Mouse (Mus musculus): Measurements from ENCODE around the gene Ass1. TPM values are rescaled to one million over a fixed set of nuclear protein-coding genes. Genes with fewer than 3 reads are reported as not detected.

Ass1 gene
- polyA plus RNA-seq, 1 experiment from 2014 or later: 72.8 TPM

DNA sequence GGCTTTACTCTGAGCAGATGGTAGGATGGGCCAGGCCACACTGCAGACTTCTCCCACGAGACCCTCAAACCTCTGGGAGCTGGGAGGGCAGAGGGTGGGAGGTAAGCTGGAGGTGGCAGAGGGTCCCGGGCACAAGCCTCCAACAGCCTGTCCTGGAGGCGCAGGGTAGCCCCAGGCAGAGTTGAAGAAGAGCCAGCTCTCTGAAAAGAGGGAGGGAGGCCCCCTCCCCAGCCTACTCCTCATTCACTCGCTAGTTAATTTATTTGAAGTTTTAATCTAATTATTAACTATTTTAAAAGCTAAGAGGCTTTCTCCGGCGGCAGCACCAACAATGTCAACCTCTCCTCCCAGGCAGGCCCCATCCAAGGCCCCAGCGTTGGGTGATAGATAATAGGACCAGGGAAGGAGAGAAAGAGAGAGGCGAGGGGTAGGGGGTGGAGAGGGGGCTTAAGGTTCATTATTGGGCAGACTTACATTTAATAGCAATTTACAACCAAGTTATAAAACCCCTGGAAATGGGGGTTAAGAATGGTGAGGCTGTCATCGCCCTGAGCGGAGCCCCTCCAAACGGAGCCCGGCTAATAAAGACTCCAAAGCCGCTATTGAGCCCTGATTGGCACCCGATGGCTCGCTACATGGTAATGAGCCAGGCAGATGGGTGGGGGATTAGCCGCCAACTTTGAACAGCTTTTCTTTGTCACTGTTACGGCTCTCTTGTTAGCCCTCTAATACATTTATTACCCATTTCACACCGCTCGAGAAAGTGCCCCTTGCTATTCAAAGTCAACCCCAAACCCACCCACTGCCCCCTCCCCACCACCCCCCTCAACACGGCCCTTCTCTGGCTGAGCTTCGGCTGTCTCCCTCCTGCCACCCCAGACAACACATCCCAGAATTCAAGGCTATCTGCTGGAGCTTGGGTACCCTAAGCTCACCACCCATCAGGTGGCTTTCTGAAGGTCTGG is 29.6 kb downstream of the Ass1 start:
- no peak overlapping the region for H3K27ac ChIP-seq (ENCODE audit: low read depth)
- H3K4me1 ChIP-seq (replicated peaks; ENCODE audit: control insufficient read depth, insufficient read depth, low read length): no peaks in the 10 kb centered on the region
- 48% methylated on average over 21 of the region's 21 CpGs for WGBS
- no peaks in the 10 kb centered on the region for H3K36me3 ChIP-seq (ENCODE audit: control insufficient read depth, insufficient read depth, low read length)
- no peak overlapping the region for H3K4me2 ChIP-seq (ENCODE audit: low read length)
- no peak for DNase-seq (ENCODE audit: low spot score)
- no peak overlapping the region for H3K4me3 ChIP-seq (ENCODE audit: low read depth, low read length)
- H3K9ac ChIP-seq (ENCODE audit: low read length): no peak overlapping the region
- H3K27me3 ChIP-seq (replicated peaks; ENCODE audit: control insufficient read depth, insufficient read depth, low read length): 0 out of 2 replicates have a peak, but pooled peaks cover 2% of the 10 kb centered on the region
- no peaks in the 10 kb centered on the region for H3K9me3 ChIP-seq (ENCODE audit: control insufficient read depth, low read length)
- no peak for ATAC-seq (replicated peaks; ENCODE audit: low FRiP score, low TSS enrichment, low read depth)

DNA sequence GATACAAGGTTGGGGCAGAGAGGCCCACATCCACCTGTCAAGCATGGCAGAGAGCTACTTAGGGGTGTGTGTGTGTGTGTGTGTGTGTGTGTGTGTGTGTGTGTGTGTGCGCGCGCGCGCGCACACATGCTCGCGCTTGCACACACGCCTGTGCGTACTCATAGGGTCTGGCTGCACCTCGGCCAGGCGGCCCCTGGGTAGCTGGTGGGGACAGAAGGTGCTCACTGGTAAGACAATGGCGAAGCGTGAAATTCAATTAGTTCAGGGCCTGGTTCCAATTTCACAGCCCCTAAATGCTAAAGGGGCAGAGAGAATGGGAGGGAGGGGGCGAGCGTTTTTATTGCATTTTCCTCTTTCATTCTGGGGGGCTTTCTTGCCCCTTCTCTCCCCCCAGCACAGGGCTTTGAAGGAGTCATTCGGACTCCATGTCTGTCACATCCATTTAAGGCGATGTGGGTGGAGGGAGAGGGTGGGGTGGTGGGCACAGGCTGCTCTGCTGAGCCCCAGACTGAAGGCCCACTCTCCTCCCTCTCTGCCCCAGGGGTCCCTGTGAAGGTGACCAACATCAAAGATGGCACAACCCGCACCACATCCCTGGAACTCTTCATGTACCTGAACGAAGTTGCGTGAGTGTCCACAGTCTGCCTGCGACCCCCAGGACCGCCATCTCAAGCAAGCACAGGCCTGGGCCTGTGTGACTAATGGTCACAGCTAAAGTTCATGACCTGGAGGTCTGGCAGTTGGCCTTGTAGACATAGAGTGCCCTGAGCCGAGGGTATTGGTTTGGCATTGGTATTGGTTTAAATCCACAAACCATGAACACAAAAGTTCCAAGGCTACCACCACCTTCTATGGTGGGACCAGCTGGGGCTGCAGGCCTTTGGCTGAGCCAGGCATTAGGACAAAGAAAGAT is 30.5 kb downstream of the Ass1 start:
- Histone ChIP-seq H3K36me3 (ENCODE audit: control insufficient read depth, insufficient read depth, low read length) (no peaks in the 10 kb centered on the region), H3K27ac (ENCODE audit: low read depth) (no peak overlapping the region), H3K4me2 (ENCODE audit: low read length) (no peak overlapping the region), H3K9me3 (ENCODE audit: control insufficient read depth, low read length) (no peaks in the 10 kb centered on the region), H3K4me3 (ENCODE audit: low read depth, low read length) (no peak overlapping the region), H3K4me1 (replicated peaks; ENCODE audit: control insufficient read depth, insufficient read depth, low read length) (peaks cover 5% of the 10 kb centered on the region; the same call in 1 of the 2 replicates), H3K9ac (ENCODE audit: low read length) (no peak overlapping the region), H3K27me3 (replicated peaks; ENCODE audit: control insufficient read depth, insufficient read depth, low read length) (0 out of 2 replicates have a peak, but pooled peaks cover 2% of the 10 kb centered on the region)
- ATAC-seq (replicated peaks; ENCODE audit: low FRiP score, low TSS enrichment, low read depth) (no peak), DNase-seq (ENCODE audit: low spot score) (no peak)
- 83% methylated on average over 24 of the region's 24 CpGs for WGBS

DNA sequence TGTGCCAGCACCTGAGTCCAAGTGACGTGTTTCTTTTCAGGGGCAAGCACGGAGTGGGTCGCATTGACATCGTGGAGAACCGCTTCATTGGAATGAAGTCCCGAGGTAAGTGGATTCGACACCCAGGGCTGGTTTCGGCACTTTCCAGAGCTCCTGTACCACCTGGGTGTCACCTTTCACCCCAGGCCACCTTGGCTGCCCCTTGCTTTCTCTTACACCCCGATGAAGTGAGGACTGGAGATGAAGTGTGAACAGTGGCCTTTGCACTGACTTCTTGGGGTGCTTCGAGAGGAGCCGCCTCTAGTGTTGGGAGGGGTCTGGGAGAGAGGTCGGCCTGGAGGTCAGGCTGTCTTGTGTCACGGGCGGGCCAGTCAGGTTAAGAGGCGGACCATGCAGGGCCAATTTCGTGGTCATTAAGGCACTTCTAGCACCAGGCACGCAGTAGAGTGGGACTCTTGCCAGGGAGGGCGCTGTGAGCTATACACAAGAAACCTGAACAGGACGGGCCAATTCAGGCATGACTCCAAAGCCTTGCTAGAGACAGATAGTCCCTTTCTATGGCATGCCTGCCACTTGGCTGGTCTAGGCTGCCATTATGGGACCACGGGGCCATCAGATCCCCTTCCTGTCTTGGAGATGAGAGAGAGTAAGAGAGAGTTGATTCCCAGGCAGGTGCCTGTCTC is 31.6 kb downstream of the Ass1 start:
- Histone ChIP-seq H3K4me1 (replicated peaks; ENCODE audit: control insufficient read depth, insufficient read depth, low read length) (peaks cover 5% of the 10 kb centered on the region; the same call in 1 of the 2 replicates), H3K27ac (ENCODE audit: low read depth) (no peak overlapping the region), H3K4me2 (ENCODE audit: low read length) (no peak overlapping the region), H3K4me3 (ENCODE audit: low read depth, low read length) (no peak overlapping the region), H3K9me3 (ENCODE audit: control insufficient read depth, low read length) (no peaks in the 10 kb centered on the region), H3K9ac (ENCODE audit: low read length) (no peak overlapping the region), H3K36me3 (ENCODE audit: control insufficient read depth, insufficient read depth, low read length) (no peaks in the 10 kb centered on the region), H3K27me3 (replicated peaks; ENCODE audit: control insufficient read depth, insufficient read depth, low read length) (0 out of 2 replicates have a peak, but pooled peaks cover 2% of the 10 kb centered on the region)
- 60% methylated on average over 20 of the region's 20 CpGs for WGBS
- ATAC-seq (replicated peaks; ENCODE audit: low FRiP score, low TSS enrichment, low read depth) (no peak), DNase-seq (ENCODE audit: low spot score) (no peak)

DNA sequence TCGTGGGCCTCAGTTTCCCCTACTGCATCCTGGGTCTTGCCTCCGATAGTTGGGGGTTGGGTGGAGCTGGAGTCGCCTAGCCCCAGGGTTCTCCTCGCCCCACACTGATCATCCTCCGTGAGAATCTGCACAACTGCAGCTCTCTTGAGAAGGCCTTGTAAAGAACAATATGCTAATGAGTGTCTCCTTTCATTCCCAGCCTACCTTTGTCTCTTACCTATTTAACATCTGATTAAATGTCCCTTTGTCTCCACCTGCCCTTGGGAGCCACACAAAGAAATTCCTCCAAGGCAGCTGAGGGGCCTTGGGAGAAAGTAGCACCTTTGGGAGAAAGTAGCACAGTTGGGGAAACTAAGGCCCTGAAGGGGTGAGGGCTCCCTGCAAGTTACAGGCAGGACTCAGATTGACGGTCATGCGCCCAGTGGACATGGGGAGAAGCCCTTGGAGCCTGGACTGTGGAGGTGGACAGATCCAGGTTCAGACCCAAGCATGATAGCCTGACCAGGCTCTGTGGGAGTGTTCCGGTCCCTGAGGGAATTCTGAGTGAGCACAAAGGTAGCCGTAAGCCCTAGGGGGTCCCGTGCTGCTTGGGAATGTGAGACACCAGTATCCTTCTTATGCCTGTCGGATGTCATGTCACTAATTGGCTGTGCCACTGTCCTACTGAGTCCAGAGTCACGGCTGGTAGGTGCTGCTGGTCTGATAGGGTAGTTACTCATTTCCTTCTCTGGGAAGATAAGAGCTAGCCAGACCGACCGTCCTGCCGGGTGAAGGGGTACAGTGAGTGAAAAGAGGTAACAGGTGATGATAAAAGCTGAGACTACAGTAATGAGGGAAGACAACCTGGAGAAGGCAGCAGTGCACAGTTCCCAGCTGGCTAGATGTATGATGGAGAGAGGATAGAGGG is 32.9 kb downstream of the Ass1 start:
- Histone ChIP-seq H3K9ac (ENCODE audit: low read length) (no peak overlapping the region), H3K27me3 (replicated peaks; ENCODE audit: control insufficient read depth, insufficient read depth, low read length) (0 out of 2 replicates have a peak, but pooled peaks cover 2% of the 10 kb centered on the region), H3K4me1 (replicated peaks; ENCODE audit: control insufficient read depth, insufficient read depth, low read length) (peaks cover 5% of the 10 kb centered on the region; the same call in 1 of the 2 replicates), H3K9me3 (ENCODE audit: control insufficient read depth, low read length) (no peaks in the 10 kb centered on the region), H3K36me3 (ENCODE audit: control insufficient read depth, insufficient read depth, low read length) (no peaks in the 10 kb centered on the region), H3K4me2 (ENCODE audit: low read length) (no peak overlapping the region), H3K27ac (ENCODE audit: low read depth) (no peak overlapping the region), H3K4me3 (ENCODE audit: low read depth, low read length) (no peak overlapping the region)
- DNase-seq (ENCODE audit: low spot score) (no peak), ATAC-seq (replicated peaks; ENCODE audit: low FRiP score, low TSS enrichment, low read depth) (no peak)
- WGBS: 62% methylated on average over 15 of the region's 15 CpGs

DNA sequence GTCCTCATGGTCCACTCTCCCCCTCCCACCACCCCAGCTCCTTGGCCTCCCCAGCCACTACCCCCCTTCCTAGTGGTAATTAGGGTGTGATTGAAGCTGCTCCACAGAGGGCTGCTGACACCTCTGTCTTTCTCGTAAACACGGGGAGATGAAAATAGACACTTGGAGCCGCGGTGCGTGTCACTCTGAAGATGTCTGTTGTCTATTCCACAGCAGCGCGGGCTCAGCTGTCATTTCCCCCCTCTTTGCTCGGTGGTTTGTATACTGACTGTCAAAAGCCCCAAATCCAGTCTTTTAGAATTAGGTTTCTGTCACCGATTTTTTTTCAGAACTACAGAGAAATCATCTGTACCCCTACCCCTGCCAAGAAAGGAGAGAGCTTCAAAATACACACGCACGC is 35.5 kb downstream of the Ass1 start:
- ATAC-seq (replicated peaks; ENCODE audit: low FRiP score, low TSS enrichment, low read depth): no peak
- H3K9ac ChIP-seq (ENCODE audit: low read length): no peak overlapping the region

DNA sequence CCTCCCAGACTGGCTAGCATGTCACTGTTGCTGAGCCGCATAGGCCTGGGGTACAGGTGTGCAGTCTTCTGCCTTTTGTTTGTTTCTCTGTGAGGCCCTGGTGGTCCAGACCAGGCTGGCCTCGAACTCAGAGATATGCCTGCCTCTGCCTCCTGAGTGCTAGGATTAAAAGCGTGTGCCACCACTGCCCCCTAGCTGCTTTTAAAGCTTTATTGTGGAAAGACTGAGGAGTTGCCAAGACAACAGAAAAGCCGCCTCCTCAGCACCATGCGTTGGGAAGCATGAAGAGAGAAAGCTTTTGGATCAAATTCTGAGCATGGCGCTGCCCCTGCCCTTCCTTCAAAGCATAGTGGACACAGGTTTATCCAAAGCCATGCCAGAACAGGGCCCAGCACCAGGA is 38.8 kb downstream of the Ass1 start:
- Histone ChIP-seq H3K27me3 (replicated peaks; ENCODE audit: control insufficient read depth, insufficient read depth, low read length) (no peaks in the 10 kb centered on the region), H3K4me2 (ENCODE audit: low read length) (no peak overlapping the region), H3K4me1 (replicated peaks; ENCODE audit: control insufficient read depth, insufficient read depth, low read length) (peaks cover 5% of the 10 kb centered on the region; the same call in 1 of the 2 replicates), H3K9me3 (ENCODE audit: control insufficient read depth, low read length) (no peaks in the 10 kb centered on the region), H3K27ac (ENCODE audit: low read depth) (no peak overlapping the region), H3K36me3 (ENCODE audit: control insufficient read depth, insufficient read depth, low read length) (no peaks in the 10 kb centered on the region), H3K9ac (ENCODE audit: low read length) (no peak overlapping the region), H3K4me3 (ENCODE audit: low read depth, low read length) (no peak overlapping the region)
- ATAC-seq (replicated peaks; ENCODE audit: low FRiP score, low TSS enrichment, low read depth): no peak
- 96% methylated on average over 6 of the region's 6 CpGs for WGBS
- no peak for DNase-seq (ENCODE audit: low spot score)

More for the DNA sequence above, 35.5 kb downstream of the Ass1 start:
- no peak for DNase-seq (ENCODE audit: low spot score)
- 49% methylated on average over 11 of the region's 11 CpGs for WGBS
- Histone ChIP-seq H3K4me2 (ENCODE audit: low read length) (peak overlapping the region; percentile 8; the same call in 1 of the 2 replicates), H3K27me3 (replicated peaks; ENCODE audit: control insufficient read depth, insufficient read depth, low read length) (no peaks in the 10 kb centered on the region), H3K36me3 (ENCODE audit: control insufficient read depth, insufficient read depth, low read length) (no peaks in the 10 kb centered on the region), H3K9me3 (ENCODE audit: control insufficient read depth, low read length) (no peaks in the 10 kb centered on the region), H3K4me3 (ENCODE audit: low read depth, low read length) (no peak overlapping the region), H3K27ac (ENCODE audit: low read depth) (no peak overlapping the region), H3K4me1 (replicated peaks; ENCODE audit: control insufficient read depth, insufficient read depth, low read length) (peaks cover 5% of the 10 kb centered on the region; the same call in 1 of the 2 replicates)

DNA sequence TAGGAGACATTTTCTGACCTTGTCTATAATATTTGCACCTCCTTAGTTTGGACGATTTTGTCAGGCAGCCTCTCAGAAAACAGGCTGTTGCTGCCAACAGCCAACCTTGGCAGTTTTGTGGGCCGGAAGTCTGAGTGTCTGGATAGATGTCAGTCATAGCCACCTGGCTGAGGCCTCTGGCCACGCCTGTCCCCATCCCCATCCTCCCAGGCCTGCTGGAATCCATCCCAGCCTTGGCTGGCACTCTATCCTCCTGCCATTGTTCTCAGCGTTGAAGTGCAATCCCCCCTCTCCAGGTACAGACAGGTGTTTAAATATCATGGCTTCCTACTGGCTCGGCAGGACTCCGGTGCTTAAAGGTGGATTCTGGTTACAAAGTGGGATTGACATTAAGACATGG is 41.3 kb downstream of the Ass1 start:
- H3K27ac ChIP-seq (ENCODE audit: low read depth): no peak overlapping the region
- no peak overlapping the region for H3K4me2 ChIP-seq (ENCODE audit: low read length)
- no peaks in the 10 kb centered on the region for H3K27me3 ChIP-seq (replicated peaks; ENCODE audit: control insufficient read depth, insufficient read depth, low read length)
- H3K9ac ChIP-seq (ENCODE audit: low read length): no peak overlapping the region
- no peak overlapping the region for H3K4me3 ChIP-seq (ENCODE audit: low read depth, low read length)
- H3K36me3 ChIP-seq (ENCODE audit: control insufficient read depth, insufficient read depth, low read length): no peaks in the 10 kb centered on the region
- DNase-seq (ENCODE audit: low spot score): no peak
- WGBS: 69% methylated on average over 6 of the region's 6 CpGs
- no peaks in the 10 kb centered on the region for H3K4me1 ChIP-seq (replicated peaks; ENCODE audit: control insufficient read depth, insufficient read depth, low read length)
- ATAC-seq (replicated peaks; ENCODE audit: low FRiP score, low TSS enrichment, low read depth): no peak
- peaks cover 4% of the 10 kb centered on the region; the same call in 1 of the 2 replicates for H3K9me3 ChIP-seq (ENCODE audit: control insufficient read depth, low read length)

All from intestine, embryonic 14.5 days (tissue).